Mouse (Mus musculus): ENCODE measurements around the gene H2-Ob. TPM values are rescaled to one million over a fixed set of nuclear protein-coding genes. Genes with fewer than 3 reads are reported as not detected.
A peak's percentile ranks its signal among the peaks of the same experiment; 100 is the strongest.

Gene H2-Ob
- total RNA-seq, 2 experiments from 2014 or later: 0.18 to 0.33 TPM

DNA sequence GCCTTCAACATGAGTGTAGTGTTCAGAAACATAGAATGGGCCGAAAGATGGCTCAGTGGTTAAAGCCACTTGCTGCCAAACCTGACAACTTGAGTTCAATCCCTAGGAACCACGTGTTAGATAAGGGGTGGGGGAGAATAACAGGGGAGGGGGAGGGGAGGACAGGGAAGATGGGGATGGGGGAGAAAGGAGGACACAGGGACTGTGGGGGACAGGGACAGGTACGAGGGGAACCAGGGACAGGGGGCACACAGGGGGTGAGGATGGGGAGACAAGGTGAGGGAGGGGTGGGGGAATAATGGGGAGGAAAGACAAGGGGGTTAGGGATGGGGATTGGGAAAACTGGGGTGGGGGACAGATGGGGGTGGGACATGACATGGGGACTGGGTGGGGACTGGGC lies 1.7 kb downstream of the H2-Ob start:
- DNase-seq (ENCODE audit: low spot score in 2 of 2): no peak

DNA sequence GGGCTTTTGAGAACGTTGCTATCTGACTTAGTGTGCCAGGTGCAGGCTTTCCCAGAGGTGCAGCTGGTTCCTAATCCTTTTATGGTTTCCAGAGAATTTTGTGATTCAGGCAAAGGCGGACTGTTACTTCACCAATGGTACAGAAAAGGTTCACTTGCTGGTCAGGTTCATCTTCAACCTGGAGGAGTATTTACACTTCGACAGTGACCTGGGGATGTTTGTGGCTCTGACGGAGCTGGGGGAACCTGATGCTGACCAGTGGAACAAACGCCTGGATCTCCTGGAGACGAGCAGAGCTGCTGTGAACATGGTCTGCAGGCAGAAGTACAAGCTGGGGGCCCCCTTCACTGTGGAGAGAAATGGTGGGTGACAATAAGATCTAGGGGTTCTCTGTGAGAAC lies 2.2 kb downstream of the H2-Ob start:
- peak in 1 of 2 experiments; percentile 1 for DNase-seq (ENCODE audit: low spot score in 2 of 2)

DNA sequence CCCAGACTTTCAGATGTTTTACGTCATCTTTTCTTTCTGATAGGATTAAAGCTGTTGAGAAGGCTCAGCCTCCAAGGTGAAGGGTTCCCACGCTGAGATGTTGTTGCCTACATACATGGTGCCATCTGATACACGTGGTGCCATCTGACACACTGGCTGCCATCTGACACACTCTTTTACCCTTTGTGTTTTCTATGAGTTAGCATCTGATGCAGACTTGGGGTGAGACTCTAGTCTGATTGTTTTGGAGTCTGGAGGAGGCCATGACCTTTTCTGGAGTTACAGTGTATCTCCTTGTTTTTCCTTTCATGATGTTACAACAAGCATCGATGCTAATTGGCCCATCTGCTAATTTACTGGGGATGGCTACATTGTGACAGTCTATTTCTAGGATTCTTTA lies 6.0 kb downstream of the H2-Ob start:
- DNase-seq (ENCODE audit: low spot score in 2 of 2): no peak

DNA sequence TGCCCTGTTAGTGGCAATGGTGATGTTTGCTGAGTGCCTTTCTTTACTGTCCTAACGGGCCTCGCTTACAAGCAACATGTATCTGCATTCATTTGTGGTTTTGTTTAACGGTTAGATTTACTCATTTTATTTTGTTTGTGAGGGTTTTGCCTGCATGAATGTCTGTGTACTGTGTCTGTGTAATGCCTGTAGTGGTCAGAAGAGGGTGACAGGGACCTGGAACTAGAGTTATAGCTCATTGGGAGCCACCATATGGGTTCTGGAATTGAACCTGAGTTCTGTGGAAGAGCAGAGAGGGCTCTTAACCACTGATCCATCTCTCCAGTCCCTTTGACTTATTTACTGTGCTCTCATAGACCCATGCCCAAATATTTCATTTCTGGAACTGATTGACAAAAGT lies 8.3 kb downstream of the H2-Ob start:
- no peak for DNase-seq (ENCODE audit: low spot score in 2 of 2)

DNA sequence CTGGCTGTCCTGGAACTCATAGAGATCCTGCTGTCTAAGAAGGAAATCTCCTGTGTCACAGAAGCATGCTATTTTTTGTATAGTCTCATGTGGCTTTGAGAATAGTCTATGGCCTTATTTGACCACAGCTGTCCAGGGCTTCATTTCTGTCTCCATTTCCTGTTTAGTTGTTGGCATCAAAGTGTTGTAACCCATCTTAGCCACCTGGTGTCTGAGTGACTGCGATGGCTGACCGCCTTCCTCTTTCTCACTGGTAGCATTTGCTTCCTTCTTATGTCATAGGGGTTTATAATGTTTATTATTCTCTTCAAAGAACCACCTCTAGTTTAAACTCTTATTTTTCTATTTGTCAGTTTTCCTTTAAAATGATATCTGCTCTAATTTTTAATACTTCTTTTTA lies 10.1 kb downstream of the H2-Ob start:
- peak in 1 of 2 experiments; percentile 4 for DNase-seq (ENCODE audit: low spot score in 2 of 2)

DNA sequence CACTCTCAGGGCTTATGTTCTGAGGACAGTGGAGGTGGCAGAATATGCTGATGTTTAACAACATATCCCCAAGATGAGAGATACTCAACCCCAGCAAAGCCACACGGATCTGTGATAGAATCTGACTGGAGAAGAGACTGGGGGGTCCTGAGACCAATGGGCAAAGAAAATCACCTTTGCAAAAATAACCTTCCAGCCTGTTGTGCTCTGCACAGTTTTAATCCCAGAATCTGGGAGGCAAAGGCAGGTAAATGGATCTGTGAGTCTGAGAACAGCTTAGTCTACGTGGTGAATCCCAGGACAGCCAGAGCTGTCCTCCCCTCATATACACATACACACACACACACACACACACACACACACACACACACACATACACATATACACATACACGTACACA lies 10.7 kb downstream of the H2-Ob start:
- no peak for DNase-seq (ENCODE audit: low spot score in 2 of 2)

DNA sequence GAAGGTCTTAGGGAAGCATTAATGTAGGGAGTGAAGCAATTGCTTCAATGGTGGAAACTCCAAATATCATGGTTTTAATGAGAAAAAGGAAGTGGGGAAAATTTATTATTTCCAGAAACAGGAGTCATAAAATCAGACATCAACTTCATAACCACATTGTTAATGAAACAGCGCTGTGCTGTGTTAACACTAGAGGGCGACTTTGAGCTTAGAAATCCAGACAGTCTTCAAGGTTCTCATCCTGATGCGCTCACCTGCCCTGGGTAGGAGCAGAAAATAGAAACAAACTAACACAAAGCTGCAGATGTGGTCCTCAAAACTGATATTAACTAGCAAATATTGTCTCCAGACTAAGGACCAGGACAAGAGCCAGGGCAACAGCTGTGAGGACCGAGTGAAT lies 11.2 kb downstream of the H2-Ob start:
- peak; percentile 34 to 48 for DNase-seq (ENCODE audit: low spot score in 2 of 2)

DNA sequence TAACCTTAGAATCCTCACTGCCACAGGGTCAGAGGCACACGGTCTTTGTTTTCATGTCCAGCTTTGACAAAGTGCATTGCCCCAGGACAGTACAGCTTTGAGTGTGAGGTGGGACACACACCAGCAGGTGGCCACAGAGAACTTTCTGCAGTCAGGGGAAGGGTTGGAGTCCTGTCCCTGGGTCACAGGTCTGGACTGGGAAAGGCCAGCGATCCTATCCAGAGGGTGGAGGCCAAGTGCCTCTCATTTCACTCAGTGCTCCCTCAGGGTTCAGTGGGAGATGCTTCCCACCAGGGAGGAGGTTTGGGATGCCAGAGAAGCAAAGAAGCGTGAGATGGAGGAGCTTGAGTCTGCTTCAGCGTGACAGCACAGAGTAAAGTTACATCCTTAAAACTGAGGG lies 13.0 kb downstream of the H2-Ob start:
- no peak for DNase-seq (ENCODE audit: low spot score in 2 of 2)

DNA sequence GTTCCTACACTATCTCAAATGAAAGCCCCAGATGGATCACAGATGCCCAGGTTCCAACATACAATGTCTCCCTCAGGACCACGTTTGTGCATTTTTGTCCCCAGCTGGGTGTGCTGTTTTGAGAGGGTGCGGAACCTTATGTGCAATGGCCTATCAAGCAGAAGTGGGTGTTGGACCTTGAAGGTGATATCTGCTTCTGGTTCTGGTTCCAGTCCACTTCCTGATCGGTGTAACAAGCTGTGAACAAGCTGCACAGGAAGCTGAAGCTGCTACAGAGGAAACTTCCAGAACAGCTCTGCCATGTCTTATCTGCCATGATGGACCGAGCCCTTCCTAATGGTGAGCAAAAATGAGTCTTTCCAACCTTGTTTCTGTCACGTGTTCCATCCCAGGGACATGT lies 17.8 kb downstream of the H2-Ob start:
- no peak for DNase-seq (ENCODE audit: low spot score in 2 of 2)

DNA sequence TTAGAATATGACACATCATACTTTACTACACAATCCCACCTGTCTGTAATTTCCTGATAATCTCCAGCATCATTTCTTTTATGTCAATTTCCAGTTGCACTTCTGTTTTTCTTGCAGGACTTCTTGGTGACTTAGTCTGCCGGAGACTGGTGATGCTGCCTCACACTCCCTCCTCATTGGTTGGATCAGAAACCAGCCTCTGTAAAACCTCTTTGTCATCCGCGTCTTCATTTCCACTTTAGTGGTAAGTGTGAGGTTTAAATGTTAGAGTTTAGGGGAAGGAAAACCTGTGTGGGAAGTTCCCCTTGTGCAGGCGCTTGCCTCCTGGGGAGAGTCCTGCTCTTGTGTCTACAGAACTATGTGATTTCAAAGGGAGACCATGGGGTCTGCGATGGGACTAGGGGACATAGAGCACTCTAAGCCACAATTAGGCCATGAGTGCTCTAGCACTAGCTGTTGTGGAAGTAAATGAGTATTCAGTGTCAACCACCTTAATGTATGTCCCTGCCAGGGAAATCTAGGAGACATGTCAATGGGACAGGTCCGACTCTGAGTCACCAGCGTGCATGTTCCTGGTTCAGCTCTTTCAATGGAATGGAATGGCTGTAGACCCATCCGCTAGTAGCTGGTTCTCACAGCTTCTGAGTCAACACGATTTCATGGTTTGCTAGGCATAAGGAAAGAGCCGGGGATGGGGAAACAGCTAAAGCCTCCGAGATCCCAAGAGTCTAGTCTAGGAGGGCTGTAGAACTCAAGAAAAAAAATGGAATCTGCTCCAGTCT lies 19.1 kb downstream of the H2-Ob start, which contains the start of gene H2-Ab1:
H2-Ab1 (plus strand) TSS at position 96 of the 782 bp plus-strand sequence.
- peak; percentile 90 for DNase-seq (ENCODE audit: low spot score in 2 of 2)

DNA sequence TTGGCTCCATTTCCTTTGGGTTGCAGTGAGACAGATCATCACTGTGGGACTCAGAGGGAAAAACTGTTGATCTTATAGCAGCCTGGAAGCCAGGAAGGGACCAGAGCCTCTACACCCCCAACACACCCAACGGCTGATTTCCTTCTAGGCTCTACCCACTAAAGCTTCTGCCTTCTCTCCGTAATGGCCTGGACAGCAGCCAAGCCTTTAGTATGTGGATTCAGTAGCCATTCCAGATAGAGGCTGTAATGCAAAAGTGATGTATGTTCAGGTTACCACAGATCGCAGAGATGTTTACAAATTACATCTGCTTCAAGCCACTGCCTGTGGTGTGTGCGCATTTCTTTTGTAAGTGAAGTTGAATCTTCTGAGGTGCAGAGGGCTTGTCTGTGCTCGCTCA lies 21.8 kb downstream of the H2-Ob start:
- DNase-seq (ENCODE audit: low spot score in 2 of 2): no peak

DNA sequence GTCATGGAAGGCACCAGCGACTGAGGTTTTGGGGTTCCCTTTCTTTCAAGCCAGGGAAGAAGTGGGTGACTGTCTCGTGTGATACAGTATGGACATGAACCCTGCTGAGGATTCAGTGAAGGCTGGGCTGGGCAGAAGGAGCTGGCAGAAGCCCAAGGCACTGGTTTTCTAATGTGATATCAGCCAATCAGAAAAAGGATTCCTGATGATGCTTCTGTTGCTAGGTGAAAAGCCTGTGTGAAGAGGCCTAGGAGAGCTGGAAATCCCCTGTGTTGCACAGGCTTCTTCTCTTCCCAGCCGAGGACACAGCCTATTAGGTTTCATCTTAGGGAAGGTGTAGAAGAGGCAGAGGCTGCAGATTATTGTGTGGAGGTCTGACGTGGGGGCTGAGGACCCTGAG lies 22.8 kb downstream of the H2-Ob start:
- peak; percentile 77 to 81 for DNase-seq (ENCODE audit: low spot score in 2 of 2)

DNA sequence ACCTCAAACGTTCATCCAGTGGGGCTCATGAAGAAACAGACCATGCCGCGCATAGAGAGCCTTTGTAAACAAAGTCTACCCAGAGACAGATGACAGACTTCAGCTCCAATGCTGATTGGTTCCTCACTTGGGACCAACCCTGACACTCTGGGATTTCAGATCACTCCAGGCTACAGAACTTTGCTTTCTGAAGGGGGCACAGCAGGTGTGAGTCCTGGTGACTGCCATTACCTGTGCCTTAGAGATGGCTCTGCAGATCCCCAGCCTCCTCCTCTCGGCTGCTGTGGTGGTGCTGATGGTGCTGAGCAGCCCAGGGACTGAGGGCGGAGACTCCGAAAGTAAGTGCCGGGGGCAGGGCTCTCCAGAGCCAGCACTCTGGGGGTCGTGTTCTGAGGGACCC lies 24.4 kb downstream of the H2-Ob start:
- peak; percentile 76 to 83 for DNase-seq (ENCODE audit: low spot score in 2 of 2)

DNA sequence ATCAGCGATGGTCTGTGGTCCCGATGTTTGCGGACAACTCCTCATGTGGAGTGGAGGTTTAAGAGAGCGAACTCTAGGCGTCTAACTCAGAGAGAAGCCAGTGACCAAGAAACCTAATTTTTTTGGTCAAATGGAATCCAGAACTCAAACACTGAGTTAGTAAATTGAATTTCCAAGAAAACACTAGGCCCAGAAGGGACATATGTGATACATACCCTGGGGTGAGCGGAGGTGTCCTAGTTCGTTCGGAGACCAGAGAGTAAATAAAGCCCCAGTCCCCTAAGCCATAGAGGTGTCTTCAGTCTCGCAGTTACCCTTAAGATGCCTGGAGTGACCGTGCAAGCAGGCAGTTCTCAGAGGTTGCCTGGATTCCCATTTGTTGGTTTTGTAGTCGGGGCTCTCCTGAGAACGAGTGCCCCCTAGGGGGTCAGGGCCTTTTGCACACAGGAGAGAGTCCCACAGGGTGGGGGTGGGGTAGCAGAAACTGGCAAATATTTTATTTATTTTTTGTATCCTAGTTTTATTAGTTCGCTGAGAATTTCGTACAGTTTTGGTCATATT lies 25.2 kb downstream of the H2-Ob start:
- no peak for DNase-seq (ENCODE audit: low spot score in 2 of 2)

DNA sequence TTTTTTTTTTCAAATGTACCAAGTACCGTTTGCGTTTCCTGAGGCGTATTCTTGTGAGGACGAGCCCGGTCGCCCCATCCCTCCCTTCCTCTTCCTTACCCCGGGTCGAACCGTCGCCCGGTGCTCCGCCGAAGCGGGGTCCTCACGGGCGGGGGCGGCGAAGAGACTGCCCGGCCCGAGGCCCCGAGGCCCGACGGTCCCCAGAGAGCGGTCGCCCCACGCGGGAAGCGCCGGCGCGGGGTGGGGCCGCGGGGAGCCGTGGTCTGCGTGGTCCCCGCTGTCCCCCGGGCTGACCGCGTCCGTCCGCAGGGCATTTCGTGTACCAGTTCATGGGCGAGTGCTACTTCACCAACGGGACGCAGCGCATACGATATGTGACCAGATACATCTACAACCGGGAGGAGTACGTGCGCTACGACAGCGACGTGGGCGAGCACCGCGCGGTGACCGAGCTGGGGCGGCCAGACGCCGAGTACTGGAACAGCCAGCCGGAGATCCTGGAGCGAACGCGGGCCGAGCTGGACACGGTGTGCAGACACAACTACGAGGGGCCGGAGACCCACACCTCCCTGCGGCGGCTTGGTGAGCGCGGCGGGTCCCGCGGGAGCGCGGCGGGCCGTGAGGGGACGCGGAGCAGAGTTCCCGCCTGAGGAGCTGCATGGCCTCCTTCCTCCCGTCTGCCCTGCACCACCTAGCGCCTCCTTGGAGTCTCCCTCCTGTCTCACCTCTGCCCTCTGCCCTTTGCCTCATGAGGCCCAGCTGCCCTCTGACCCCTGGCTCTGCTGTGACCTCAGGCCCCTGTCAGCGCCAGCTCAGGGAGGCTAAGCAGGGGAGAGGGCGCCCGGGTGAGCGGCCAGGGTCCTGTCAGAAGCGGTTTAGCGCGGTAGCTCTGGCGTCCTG lies 26.0 kb downstream of the H2-Ob start:
- DNase-seq (ENCODE audit: low spot score in 2 of 2): no peak

DNA sequence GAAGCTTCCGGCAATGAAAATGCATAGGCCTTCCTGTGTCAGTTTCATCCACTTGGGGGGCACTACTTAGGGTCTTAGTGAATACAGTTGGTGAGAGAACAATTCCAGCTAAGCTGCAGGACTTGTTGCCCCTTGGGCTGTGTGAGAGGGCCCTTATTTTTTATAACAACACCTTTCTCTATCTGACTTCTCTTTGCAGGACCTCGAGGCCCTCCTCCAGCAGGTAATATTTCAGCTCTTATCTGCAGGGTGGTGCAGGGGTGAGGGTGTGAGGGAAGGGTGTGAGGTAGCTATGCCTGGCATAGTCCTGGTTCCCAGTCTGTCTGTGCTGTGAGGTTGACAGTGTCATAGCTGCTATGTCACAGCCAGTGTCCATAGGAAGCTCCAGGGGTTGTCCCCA lies 29.6 kb downstream of the H2-Ob start:
- no peak for DNase-seq (ENCODE audit: low spot score in 2 of 2)

DNA sequence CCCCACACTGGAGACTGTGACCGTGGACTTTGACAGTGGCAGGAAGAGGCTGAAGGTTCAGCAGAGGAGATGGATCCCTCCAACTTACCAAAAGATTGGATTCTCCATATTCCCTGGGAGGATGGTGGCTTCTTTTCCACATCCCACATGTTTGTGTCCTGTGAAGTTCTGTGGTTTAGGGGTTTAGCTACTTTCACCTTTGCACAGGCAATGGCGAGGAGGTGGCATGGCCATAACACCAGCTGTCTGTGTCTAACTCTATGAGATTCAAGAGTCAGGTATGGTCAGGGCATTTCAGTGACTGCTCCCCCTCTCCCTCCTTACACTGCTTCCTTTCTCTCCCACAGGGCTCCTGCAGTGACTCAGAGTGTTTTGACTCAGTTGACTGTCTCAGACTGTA lies 30.0 kb downstream of the H2-Ob start:
- no peak for DNase-seq (ENCODE audit: low spot score in 2 of 2)

DNA sequence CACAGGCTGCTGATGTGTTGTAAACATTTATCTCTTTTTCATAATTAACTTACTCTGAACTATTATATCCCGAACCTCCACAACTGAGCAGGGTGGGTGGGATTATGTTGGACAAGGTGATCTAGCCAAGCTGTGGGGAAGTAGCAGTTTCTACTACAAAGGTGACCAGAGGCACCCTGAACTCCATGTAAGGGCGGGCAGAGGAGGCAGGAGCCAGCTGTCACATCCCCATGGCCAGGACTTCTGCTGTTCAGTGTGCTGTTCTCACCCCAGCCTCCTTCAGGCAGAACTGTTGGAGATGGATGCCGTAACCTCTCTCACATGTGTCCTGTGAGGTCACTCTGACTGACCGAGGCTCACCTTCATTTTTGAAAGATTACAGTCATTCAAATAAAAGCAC lies 31.1 kb downstream of the H2-Ob start:
- DNase-seq (ENCODE audit: low spot score in 2 of 2): no peak

DNA sequence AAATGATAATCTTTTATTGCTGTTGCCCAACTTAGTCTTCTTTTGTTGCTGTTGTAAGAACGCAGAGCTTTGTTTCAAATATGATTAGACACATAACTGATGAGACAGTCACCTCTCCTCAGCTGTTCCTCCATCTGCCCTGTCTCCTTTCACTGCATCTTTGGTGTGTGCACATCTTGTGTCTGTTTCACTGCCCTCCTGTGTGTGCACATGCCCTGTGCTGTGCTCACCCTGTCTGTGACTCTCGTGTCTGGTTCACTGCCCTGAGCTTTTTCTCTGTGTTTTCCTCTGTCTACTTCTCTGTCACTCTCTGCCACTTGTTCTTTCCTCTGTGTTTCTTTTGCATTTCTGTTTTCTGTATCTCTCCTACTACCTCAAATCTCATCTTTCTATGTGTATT lies 31.5 kb downstream of the H2-Ob start:
- no peak for DNase-seq (ENCODE audit: low spot score in 2 of 2)

DNA sequence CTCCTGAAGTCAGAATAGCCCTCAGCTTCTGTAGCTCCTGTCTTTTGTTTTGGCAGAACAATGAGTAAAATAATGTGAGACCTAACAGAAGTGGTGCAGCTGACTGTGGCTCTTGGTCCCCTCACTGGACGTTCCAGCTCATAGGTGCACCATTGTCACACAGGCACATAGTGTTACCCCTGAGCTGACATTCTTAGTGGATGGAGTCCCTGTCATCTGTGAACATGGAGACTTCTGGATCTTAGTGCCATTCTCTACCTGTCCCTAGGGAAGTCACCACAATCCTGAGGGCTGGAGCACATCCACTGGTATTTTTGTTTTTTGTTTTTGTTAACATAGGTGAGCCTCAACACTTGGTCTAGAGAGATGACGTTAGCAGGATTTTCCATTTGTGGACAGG lies 32.2 kb downstream of the H2-Ob start:
- no peak for DNase-seq (ENCODE audit: low spot score in 2 of 2)

DNA sequence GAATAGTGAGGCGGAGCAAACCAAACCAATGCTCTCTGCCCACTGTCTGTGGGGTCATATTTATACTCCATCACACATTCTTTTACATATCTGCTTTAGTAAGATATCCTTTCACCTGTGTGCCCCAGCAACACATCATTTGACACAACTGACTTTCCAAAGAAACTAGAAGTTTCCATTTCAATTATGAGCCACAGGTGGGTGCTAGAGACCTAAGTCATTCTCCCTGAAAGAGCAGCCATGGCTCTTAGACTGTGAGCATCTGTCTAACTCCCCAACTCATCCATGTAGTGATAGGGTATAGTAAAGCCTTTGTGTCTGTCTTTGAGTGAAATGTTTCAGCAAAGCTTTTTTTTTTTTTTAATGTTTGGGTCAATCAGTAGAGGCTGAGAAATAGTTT lies 33.4 kb downstream of the H2-Ob start:
- no peak for DNase-seq (ENCODE audit: low spot score in 2 of 2)

DNA sequence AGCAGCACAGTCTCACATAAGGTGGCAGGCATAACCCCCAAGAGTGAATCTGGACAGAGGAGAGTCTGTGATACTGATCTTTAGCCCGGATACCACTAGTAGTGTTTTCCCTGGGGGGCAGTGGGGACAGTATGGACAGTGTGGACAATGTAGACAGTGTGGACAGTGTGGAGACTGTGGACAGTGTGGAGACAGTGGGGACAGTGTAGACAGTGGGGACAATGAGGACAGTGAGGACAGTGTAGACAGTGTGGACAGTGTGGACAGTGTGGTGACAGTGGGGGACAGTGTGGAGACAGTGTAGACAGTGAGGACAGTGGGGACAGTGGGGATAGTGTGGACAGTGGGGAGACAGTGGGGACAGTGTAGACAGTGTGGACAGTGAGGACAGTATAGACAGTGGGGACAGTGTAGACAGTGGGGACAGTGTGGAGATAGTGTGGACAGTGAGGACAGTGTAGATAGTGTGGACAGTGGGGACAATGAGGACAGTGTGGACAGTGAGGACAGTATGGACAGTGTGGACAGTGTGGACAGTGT lies 41.9 kb downstream of the H2-Ob start:
- no peak for DNase-seq (ENCODE audit: low spot score in 2 of 2)
